Mouse (Mus musculus): ENCODE measurements at regions not wholly inside any gene's neighbourhood (a gene's known extent, or its start where the extent isn't known, plus 50 kb on each side); places are given as distances from the start of the nearest gene placed in this dataset.

GRCm38 (mm10) chr2:34111286-34111685 is 223.5 kb upstream of the Mvb12b start:
- ATAC-seq (ENCODE audit: extremely low read depth, insufficient number of reproducible peaks, low FRiP score, poor library complexity, severe bottlenecking): no peak

- no peak for ATAC-seq (ENCODE audit: extremely low read depth, insufficient number of reproducible peaks, low FRiP score, poor library complexity, severe bottlenecking)
Observed at GRCm38 (mm10) chr2:34110582-34110981, 222.8 kb upstream of the Mvb12b start.

DNA sequence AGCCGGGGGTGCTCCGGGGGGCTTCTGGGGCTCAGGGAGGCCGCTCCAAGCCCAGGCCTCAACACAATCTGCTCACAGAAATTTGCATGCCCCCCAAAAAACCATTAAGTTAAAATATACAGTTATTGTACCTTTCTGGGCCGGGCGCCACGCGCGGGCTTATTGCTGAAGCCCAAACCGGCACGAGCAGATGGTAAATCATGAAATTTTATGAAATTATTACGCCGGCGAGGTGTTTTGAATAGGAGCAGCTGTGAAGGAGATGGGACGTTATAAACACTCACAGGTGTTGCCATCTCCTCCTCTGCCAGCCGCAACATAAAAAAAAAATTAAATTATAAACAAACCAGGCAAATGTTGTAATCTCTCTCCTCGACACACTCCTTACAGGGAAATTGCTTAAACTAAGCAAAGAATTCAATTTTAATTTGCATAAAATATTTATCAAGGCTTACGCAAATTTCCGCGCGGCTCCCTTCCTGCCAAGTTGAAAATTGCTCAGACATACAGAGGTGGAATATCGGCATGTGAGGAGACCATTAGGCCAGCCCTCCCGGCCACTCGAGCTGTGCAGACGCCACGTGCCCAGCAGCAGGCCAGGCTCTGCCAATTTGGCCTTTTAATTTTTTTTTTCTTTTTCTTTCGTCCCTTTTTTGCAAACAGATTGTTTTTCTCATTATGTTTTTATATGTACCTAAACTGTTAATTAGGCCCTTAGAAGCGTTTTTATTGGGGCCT is 220.0 kb upstream of the Mvb12b start:
- ATAC-seq (ENCODE audit: extremely low read depth, insufficient number of reproducible peaks, low FRiP score, poor library complexity, severe bottlenecking): no peak

DNA sequence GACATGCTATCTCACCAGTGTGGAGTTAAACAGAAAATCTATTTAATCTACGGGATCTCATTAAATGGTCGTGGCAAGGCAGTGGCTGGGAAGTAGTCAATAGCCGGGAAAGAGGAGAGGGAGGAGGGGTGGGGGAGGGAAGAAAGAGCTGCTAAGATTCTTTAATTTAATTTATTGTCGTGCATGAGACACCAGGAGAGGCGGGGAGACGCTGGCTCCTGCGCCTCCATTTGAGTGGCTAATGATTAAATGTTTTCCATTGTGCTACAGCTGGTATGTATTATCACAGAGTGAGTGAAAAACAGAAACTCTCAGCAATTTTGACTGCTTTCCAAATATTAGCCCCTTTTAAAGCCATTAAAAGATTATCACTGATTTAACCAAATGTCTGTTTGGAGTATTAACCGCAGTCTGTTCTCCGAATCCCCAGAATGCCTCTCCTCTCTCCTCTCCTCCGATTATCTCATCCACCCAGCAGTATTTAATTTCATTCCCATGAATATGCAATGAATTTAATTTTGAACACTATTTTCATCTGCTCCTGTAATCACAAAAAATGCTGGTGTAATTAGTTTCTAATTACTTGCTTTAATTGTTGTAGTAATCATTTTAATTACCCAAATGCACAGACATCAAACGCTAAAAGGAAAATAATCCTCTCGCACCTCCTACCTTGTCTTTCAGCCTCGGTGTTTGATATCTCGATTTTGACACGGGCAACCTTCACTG is 219.3 kb upstream of the Mvb12b start:
- ATAC-seq (ENCODE audit: extremely low read depth, insufficient number of reproducible peaks, low FRiP score, poor library complexity, severe bottlenecking): no peak

DNA sequence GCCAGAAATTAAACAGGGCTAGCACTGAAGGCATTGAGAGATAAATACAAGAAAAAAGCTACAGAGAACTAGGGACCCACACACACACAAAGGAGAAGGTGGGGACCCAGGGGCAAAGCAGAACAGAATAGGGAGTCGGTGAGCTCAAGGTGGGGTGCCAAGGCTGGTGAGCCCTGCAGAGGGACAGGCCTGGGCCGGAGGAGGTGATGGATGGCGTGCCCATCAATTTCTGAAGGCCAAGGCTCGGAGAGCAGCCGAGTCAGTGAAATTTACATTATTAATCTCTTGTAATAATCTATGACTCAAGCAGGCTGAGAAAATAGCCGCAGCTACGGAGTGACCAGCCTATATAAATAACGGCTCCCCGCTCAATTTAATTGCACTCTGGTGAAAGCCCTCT is 218.5 kb upstream of the Mvb12b start:
- ATAC-seq (ENCODE audit: extremely low read depth, insufficient number of reproducible peaks, low FRiP score, poor library complexity, severe bottlenecking): no peak

DNA sequence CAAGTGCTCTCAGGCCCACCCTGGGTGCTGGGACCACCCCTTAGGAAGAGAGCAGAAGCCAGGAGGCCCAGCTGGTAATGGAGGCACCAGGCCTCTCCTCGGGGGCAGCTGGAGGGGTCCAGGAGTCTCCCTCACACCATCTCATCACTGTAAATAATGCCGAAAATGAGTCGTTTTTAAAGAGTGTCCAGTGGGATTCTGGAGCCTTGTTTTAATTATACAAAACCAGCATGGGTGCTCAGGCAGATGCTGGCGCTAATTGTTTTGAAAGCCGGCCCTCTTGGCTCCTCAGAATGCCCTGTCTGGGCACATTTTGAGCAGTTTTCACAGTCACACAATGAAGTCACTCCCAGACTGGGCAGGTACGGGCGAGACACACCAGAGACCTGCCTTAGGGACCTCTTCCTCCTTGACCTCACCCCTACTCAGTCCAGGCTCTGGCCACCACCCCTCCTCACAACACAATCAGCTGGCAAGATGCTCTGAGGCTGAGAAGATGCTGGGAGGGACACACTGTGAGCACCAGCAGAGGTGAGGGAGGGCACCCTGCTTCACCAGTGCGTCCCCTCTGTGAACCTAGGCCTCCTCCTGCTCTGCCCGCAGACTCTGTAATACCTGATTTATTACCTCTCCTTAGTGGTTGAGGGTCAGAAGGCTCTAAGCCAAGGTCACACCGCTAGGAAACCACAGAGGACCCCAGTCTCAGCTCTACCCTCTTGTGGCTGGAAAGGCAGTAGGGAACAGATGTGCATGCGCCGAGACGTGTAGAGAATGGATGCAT is 217.7 kb upstream of the Mvb12b start:
- ATAC-seq (ENCODE audit: extremely low read depth, insufficient number of reproducible peaks, low FRiP score, poor library complexity, severe bottlenecking): no peak

DNA sequence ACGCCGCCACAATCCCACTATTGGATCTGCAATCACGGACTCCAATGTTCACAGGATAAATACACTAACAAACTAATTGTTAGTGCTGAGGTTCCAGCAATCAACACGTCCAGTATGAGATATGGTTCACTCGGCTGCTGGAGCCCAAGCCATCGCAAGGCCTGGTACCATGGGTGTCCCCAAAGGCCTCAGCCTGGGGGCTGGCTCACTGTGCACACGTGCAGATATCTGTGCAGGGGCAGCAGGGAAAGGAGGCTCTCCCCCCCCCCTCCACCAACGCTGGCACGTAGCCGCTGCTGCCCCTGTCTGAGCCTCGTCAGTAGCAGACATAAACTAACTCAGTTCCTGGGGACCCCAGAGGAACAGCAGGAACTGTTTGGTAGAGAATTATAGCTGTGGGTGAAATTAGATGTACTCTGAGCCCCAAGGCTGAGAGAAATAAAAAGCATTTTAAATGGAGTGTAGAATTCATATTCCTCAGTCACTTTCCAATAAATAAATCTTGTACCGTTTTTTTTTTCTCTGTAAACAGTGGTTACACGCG is 210.3 kb upstream of the Mvb12b start:
- ATAC-seq (ENCODE audit: extremely low read depth, insufficient number of reproducible peaks, low FRiP score, poor library complexity, severe bottlenecking): no peak

DNA sequence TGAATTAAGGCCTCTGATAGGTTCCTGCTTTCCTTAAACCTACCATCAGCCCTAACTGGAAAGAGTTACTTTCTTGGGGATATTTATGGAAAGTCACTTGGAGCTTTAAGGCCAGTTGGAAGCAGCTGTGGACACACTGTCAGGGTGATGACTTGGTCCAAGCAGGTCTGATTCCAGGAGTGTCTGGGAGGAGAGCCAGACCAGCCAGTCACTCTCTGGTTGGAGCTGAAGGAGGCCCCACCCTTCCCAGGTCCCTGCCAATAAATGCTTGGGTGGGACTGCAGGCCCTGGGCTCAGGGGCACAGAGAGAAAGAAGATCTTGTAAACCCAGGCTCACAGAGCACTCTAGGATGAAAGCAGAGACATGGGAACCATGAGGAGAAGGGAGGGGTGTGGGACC is 208.8 kb upstream of the Mvb12b start:
- no peak for ATAC-seq (ENCODE audit: extremely low read depth, insufficient number of reproducible peaks, low FRiP score, poor library complexity, severe bottlenecking)

GRCm38 (mm10) chr2:34088832-34089231 is 201.1 kb upstream of the Mvb12b start:
- ATAC-seq (ENCODE audit: extremely low read depth, insufficient number of reproducible peaks, low FRiP score, poor library complexity, severe bottlenecking): no peak

- ATAC-seq (ENCODE audit: extremely low read depth, insufficient number of reproducible peaks, low FRiP score, poor library complexity, severe bottlenecking): no peak
Observed at GRCm38 (mm10) chr2:34086130-34086529, 198.4 kb upstream of the Mvb12b start.

DNA sequence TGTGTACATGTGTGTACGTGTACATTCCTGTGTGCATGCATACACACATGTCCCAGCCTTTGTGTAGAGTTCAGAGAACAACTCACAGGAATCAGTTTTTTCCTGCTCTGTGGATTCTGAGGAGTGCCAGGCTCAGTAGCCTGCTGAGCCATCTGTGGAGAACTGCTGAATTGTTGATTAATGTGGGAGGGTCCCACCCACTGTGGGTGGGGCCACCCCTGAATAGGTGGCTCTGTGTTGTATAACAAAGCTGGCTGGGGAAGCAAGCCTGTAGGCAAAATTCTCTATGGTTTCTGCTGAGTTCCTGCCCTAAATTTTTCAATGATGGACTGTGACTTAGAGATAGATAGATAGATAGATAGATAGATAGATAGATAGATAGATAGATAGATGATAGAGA is 196.8 kb upstream of the Mvb12b start:
- ATAC-seq (ENCODE audit: extremely low read depth, insufficient number of reproducible peaks, low FRiP score, poor library complexity, severe bottlenecking): no peak

DNA sequence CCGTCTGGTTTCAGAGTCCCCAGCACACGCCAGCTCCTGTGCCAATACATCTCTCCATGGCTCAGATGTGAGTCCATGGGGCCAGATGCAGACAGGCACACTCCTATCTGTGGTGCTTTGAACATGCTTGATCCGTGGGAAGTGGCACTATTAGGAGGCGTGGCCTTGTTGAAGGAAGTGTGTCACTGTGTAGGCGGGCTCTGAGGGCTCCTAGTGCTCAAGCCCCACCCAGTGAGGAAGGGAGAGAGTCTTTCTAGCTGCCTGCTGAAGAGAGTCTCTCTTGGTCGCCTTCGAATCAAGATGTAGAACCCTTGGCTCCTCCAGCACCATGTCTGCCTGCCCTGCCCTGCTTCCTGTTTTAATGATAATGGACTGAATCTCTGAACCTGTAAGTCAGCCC is 194.7 kb upstream of the Mvb12b start:
- no peak for ATAC-seq (ENCODE audit: extremely low read depth, insufficient number of reproducible peaks, low FRiP score, poor library complexity, severe bottlenecking)

- ATAC-seq (ENCODE audit: extremely low read depth, insufficient number of reproducible peaks, low FRiP score, poor library complexity, severe bottlenecking): no peak
Observed at GRCm38 (mm10) chr2:34080176-34080575, 192.4 kb upstream of the Mvb12b start.

DNA sequence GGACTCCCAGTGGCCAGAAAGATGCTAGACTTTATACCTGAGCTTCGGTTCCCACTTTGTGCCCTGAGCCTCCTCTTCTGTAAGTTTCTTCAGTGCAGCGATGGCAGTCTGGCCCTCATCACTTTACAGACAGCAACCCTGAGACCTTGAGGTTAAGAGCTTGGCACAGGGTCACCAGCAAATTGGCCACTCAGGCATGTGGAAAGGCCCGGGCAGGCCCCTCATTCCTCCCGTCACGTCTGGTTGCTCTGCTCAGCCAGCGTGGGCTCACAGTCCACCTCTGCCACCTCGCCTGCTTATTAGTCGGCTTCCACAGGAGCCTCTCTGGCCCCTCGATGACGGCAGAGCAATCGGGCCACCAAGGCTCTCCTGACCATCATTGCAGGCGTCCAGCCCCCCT is 191.5 kb upstream of the Mvb12b start:
- no peak for ATAC-seq (ENCODE audit: extremely low read depth, insufficient number of reproducible peaks, low FRiP score, poor library complexity, severe bottlenecking)

- ATAC-seq (ENCODE audit: extremely low read depth, insufficient number of reproducible peaks, low FRiP score, poor library complexity, severe bottlenecking): no peak
Observed at GRCm38 (mm10) chr2:34078875-34079262, 191.1 kb upstream of the Mvb12b start.

DNA sequence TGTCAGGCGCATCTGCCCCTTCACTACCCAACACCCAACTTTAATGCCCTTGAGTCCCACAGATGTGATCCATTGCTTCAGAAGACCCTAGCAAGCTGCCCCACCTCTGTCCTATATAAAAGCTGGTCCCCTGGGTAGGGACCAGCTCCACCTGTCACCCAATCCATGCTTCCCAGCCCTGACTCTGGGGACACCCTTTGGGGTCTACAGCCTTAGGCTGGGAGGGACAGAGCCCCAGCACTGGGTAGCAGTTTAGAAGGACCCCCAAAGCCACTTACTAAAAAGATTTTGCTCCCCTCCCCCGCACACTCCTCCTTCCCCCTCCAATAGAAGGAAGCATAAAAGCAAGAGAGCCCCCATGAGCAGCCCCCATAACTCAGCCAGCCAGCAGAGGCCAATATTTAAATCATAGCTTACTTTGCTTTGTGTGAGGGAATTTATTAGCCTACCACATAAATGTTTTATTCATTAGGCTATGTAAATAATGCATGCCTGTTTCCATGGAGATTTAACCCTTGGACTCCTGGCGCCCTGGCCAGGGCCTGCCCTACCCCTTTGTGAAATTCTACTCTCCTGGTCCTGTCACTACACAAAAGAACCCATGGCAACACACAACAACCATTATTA is 190.6 kb upstream of the Mvb12b start:
- no peak for ATAC-seq (ENCODE audit: extremely low read depth, insufficient number of reproducible peaks, low FRiP score, poor library complexity, severe bottlenecking)

DNA sequence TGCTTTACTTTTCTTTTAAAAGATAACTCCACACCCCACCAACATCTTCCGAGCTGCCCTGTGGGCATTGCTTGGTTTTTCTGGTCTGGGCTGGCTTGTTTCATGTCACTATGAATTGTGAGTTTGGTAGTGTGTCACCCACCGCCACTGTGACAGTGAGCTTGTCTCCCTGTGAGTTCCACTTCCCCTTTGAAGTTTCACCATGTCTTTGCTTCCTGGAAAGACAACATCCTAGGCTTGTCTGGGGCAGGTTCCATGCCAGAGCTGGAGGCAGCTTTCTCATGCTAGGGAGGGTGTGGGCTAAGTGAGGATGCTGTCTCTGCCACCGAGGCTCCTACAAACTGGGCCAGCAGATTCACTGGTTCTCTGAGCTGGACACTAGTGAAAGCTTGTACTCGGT is 188.6 kb upstream of the Mvb12b start:
- no peak for ATAC-seq (ENCODE audit: extremely low read depth, insufficient number of reproducible peaks, low FRiP score, poor library complexity, severe bottlenecking)

- ATAC-seq (ENCODE audit: extremely low read depth, insufficient number of reproducible peaks, low FRiP score, poor library complexity, severe bottlenecking): peak; percentile 43; the same call in 1 of the 2 replicates
Observed at GRCm38 (mm10) chr2:34074066-34074465, 186.3 kb upstream of the Mvb12b start.

DNA sequence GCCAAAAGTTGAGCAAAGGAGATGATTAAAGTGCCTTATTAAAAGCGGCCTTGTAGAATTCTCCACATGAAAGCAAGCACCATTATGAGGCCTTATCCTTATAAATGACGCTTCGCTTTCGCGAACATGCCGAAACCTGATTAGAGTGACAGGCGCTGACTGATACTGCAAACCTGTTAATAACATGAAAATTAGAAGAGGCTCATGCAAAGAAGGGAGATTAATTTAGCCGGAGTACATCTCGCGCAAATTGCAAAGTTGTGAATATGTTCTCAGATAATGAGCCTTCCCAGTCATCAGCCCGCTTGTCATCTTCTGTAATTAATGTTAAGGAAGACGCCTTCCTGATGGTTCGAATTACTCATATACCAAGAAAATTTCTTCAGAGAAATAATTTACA is 177.8 kb upstream of the Mvb12b start:
- ATAC-seq (ENCODE audit: extremely low read depth, insufficient number of reproducible peaks, low FRiP score, poor library complexity, severe bottlenecking): no peak

Measured in neutrophil, adult 5-6 weeks (primary cell).